Mouse (Mus musculus): Measurements from ENCODE around the gene Krtcap2.

The Krtcap2 gene

DNA sequence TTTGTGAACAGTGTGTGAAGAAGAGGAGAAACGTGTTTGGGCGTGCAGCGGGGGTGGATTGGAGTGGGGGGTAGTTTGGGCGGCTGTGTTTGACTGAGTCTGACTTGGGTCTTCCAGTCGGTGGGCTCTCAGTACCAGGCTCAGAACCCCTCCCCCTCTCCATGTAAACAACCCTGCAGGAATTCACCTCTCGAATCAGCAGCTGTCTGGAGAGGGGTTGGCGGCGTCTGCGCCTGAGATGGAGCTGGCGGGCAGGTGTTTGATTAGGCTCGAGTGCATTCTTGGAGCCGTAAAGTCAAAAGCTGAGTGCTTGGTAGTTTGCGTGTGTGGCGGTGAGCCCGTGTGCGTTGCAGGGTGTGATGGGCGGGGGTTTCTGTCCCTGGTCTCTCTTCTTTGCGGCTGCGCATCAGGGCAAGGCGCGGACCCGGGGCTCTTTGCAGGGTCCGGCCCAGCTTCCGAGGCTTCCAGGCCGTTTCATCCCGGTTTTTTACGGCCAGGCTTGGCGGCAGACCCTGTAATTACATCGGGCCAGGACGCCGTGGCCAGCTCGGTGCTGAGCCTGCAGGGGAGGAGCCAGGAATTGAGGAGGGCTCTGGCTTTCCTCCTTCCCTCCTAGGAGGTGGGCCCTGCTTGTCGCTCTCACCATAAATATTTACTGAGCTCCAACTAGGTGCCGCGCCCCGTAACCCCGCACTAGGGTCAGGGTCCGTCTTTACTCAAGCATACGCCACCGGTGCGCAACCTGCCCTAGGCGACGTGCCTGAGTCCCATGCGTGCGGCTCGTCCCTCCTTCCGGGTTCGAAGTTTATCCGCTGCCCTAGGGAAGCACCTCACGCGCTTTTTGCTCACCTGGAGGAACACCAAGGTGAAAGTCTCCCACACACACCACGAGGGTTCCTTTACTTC, 35.1 kb downstream of the Krtcap2 start, which contains the start of gene Efna1:
Gene Efna1 (minus strand): TSS at position 537 of the 906 bp plus-strand sequence.
- peak; percentile 67 for DNase-seq (ENCODE audit: low read depth, low spot score)

DNA sequence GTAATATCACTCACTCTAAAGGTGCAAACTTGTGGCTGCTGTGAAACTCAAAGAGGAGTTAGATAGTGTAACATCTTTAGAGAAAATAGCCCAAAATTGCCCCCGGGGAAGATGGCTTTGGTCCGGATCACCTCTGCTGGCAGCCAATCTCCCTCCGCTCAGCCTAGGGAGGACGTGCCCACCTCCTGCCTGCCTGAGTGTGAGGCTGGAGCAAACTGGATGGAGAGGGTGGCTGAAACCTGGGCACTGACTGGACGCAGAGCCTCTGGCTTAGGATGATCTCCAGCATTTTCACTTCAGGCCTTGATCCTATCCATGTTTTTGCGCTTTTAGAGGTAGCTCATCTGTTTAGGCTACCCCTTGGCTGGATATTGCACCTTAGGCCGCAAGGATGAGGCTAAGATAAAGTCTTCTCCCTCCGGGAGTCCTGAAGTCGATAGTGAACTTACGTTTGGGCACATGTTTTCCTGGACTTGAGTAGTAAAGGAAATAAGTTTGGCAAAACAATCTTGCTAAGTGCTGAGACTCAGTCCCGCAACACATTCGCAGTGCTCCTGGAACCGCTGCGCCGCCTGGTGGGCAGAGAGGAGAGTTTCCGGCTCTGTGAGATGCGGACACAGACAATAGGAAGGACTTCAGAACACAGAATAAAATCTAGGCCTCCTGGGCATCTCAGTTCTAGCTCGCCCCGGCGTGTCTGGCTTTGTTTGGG, 36.0 kb downstream of the Krtcap2 start:
- peak; percentile 91 for DNase-seq (ENCODE audit: low read depth, low spot score)

DNA sequence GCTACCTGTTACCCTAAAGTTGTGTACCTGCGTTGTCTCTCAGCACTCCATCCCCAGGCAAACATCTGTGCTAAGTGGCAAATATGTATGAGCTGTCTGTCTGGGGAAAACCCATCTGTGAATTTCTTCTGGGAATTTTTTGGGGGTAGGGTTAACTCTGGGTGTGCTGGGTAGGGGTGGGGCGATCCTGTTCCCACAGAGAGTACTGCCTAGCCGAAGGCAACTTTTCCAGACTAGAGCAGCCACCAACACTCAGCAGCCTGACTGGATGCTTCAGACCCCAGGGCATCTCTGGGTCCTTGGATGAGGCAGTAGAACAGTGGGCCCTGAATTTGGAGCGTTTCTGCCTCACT, 36.5 kb downstream of the Krtcap2 start:
- DNase-seq (ENCODE audit: low read depth, low spot score): no peak

DNA sequence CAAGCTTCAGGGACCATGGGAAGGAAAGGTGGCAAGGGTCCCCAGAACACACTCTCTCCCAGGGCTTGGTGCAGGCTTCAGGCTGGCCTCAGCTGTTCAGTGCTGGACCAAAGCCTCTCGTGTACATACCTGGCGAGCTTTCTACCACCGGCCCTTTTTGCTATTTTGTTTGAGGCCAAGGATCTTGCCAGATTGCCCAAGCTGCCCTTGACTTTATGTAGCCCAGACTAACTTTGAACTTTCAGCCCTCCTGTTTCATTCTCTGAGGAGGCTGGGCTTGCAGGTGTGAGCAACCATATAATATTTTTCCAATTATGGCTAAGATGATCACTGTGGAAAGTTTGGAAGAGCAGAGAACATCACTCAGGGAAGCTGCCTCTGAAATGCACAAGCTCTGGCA, 38.5 kb downstream of the Krtcap2 start:
- no peak for DNase-seq (ENCODE audit: low read depth, low spot score)

- no peak for DNase-seq (ENCODE audit: low read depth, low spot score)
Observed at GRCm38 (mm10) chr3:89285526-89285925, 39.8 kb downstream of the Krtcap2 start.

GRCm38 (mm10) chr3:89287286-89287685, 41.5 kb downstream of the Krtcap2 start:
- DNase-seq (ENCODE audit: low read depth, low spot score): no peak

DNA sequence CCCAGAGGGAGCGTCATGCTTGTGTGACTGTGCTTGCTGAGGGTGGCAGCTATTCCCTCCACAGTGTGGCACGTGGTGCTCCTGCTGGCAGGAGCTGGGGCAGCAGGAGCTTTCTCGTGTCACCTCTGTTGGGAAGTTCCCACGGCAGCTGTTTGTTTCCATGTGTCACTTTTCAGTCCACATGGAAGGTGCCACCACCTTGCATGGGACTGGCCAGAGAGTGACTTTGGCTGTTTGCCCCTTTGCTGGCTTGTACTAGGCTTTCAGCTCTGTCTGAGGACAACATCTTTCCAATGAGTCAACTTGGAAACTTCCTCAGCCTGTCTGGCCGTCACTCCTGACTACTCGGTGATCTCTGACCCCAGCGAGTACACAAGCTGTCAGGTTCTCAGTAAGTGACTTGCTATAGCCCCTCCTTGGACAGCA, 42.8 kb downstream of the Krtcap2 start:
- no peak for DNase-seq (ENCODE audit: low read depth, low spot score)

DNA sequence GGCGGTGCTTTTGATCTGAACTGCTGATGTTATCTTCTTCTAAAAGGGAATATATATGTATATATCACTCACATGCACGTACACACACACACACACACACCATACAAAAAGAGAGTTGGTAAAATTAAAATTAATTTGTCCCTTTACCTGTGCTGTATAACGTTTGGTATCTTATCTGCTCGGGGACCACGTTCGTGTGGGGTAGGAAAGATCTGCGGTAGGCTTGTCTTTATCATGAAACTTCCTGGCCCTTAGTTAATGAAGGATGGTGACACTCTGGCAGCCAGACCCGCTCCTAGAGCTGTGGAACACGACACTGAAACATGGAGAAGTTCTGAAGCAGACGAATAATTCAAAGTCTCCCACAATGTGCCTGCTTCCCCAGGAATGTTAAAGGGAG, 46.1 kb downstream of the Krtcap2 start:
- DNase-seq (ENCODE audit: low read depth, low spot score): no peak

DNA sequence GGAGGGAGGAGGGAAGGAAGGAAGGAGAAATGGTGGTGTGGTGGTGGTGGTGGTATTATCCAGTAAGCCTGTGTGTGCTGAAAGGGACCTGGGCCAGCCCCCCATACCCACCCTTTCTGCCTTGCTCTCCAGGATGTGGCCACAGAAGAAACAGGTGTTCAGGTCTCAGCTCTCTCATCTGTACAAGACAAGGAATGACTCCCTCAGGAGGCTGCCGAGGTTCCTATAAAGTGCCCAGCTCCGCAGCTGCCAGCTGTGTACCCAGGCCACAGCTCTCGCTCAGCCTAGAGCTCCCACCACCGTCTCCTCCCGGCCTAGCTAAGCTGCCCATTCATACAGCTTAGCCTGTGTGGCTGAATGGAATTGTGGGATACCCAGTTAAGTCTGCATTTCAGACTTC, 46.5 kb downstream of the Krtcap2 start:
- DNase-seq (ENCODE audit: low read depth, low spot score): no peak

DNA sequence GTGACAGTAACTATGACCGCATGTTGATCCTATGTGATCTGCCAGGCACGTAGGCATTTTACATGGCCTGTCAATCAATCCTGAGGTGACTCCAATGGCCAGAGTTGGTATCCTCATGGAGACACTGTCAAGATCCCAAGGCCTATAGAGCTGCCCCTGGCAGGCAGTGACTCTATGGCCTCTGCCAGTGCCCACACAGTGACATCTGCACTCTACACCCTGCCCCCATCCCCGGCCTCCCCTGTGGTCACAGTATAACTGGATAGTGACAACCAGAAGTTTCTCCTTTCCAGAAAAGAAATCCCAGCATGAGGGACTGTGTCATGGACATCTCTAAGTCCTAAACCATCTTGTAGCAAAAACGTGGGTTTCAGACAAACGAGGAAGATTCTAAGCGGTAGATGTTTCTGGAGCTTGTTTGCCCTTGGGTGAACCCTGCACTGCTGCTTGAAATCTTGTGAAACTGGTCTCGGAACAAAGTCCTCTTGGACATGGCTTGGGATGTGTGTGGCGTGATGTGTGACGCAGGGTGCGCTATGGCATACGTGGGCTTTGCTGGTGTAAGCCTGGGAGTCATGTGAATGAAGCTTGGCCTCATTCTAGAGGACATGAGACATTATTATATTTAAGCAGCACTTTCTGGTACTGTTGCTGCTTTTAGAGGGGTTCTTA, 47.6 kb downstream of the Krtcap2 start:
- DNase-seq (ENCODE audit: low read depth, low spot score): no peak

- DNase-seq (ENCODE audit: low read depth, low spot score): no peak
Observed at GRCm38 (mm10) chr3:89294195-89294594, 48.4 kb downstream of the Krtcap2 start.

GRCm38 (mm10) chr3:89295685-89296230, 50.0 kb downstream of the Krtcap2 start:
- DNase-seq (ENCODE audit: low read depth, low spot score): no peak

- DNase-seq (ENCODE audit: low read depth, low spot score): no peak
Observed at GRCm38 (mm10) chr3:89296761-89297396, 51.1 kb downstream of the Krtcap2 start.

GRCm38 (mm10) chr3:89298908-89299307, 53.1 kb downstream of the Krtcap2 start:
- DNase-seq (ENCODE audit: low read depth, low spot score): peak; percentile 17

- peak; percentile 69 for DNase-seq (ENCODE audit: low read depth, low spot score)
Observed at GRCm38 (mm10) chr3:89299499-89299898, 53.7 kb downstream of the Krtcap2 start.

All from R1 (cell line).